Mouse (Mus musculus): Measurements from ENCODE around the gene Ppp1r21. TPM values are rescaled to one million over a fixed set of nuclear protein-coding genes. Genes with fewer than 3 reads are reported as not detected.

The Ppp1r21 gene
- polyA plus RNA-seq, 1 experiment from 2014 or later, result 10.4 TPM

DNA sequence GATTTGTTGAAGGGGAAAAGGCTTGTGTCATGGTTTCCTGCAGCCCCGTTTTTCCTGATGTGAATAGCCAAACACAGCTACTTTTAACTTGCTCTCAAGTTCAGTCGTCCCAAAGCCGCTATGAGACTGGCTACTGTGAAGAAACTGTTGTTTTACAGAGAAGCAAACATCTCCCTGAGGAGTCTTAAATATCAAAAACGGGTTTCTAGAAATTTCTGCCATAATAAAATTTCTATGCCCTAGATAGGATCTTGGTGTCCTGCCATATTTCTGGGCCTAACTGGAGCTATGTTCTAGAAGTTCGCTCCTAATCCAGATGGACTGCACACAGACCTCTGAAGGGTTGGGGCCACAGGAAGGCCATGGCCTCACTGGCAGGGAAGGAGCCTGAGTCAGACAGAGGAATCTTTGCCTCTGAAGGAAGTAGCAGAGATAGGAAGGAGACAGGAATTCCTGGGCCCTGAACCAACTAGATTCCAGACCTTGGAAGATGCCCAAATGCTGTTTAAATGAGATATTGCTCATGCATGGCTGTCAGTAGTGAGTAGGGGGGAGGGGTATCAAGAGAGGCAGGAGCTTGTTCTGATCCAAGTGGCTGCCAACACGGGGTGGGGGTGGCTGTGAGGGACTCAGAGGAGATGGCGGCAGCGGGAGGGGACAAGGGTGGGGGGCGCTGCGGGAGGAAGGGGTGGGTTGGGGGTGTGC lies 98.9 kb downstream of the Ppp1r21 start:
- H3K9ac ChIP-seq (ENCODE audit: low read length), result 0 out of 2 replicates have a peak overlapping the region, but pooled peaks have one; percentile 41
- no peak overlapping the region for H3K4me3 ChIP-seq (ENCODE audit: low read depth, low read length)
- H3K36me3 ChIP-seq (ENCODE audit: control insufficient read depth, insufficient read depth, low read length), result no peaks in the 10 kb centered on the region
- H3K9me3 ChIP-seq (ENCODE audit: control insufficient read depth, low read length), result no peaks in the 10 kb centered on the region
- peak overlapping the region; percentile 97 for H3K27ac ChIP-seq (replicated peaks)
- no peaks in the 10 kb centered on the region for H3K27me3 ChIP-seq (ENCODE audit: control insufficient read depth, insufficient read depth, low read length)
- H3K4me2 ChIP-seq (replicated peaks; ENCODE audit: low read depth), result peak overlapping the region; percentile 47
- TF ChIP-seq EP300 (optimal IDR thresholded peaks at IDR 0.05) (no peak), CTCF (IDR thresholded peaks at IDR 0.05; ENCODE audit: low read depth) (no peak)
- H3K4me1 ChIP-seq (replicated peaks; ENCODE audit: control insufficient read depth, insufficient read depth), result peaks cover 25% of the 10 kb centered on the region
- 28% methylated on average over 10 of the region's 10 CpGs for WGBS
- ATAC-seq (ENCODE audit: low FRiP score, low TSS enrichment) (peak; percentile 57), DNase-seq (ENCODE audit: low spot score) (peak; percentile 35)

DNA sequence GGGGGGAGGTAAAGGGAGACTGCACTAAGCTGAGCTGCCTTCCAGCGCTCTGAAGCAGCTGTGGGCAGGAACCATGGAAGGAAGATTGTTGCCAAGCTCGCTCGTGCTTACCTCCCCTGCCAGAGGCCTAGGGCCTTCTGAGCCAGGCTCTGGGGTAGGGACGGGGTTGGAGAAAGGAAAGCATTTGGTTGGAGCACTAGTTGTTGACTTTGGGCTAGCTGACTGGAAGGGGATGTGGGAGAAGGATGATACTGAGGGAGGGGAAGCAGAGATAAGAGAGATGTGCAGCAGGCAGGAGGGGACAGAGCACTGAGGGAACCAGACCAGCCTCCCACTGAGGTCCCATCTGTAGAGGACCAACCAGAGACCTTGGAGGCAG lies 99.5 kb downstream of the Ppp1r21 start:
- Histone ChIP-seq H3K9me3 (ENCODE audit: control insufficient read depth, low read length) (no peaks in the 10 kb centered on the region), H3K27ac (replicated peaks) (peak overlapping the region; percentile 97), H3K4me2 (replicated peaks; ENCODE audit: low read depth) (peak overlapping the region; percentile 47), H3K36me3 (ENCODE audit: control insufficient read depth, insufficient read depth, low read length) (no peaks in the 10 kb centered on the region), H3K4me3 (ENCODE audit: low read depth, low read length) (0 out of 2 replicates have a peak overlapping the region, but pooled peaks have one; percentile 8), H3K4me1 (replicated peaks; ENCODE audit: control insufficient read depth, insufficient read depth) (peaks cover 25% of the 10 kb centered on the region), H3K27me3 (ENCODE audit: control insufficient read depth, insufficient read depth, low read length) (no peaks in the 10 kb centered on the region), H3K9ac (ENCODE audit: low read length) (peak overlapping the region; percentile 41; the same call in 1 of the 2 replicates)
- ATAC-seq (ENCODE audit: low FRiP score, low TSS enrichment) (peak; percentile 61), DNase-seq (ENCODE audit: low spot score) (no peak)
- no peak for TF ChIP-seq CTCF (IDR thresholded peaks at IDR 0.05; ENCODE audit: low read depth)
- no peak for TF ChIP-seq EP300 (optimal IDR thresholded peaks at IDR 0.05)
- 19% methylated on average over 4 of the region's 4 CpGs for WGBS

DNA sequence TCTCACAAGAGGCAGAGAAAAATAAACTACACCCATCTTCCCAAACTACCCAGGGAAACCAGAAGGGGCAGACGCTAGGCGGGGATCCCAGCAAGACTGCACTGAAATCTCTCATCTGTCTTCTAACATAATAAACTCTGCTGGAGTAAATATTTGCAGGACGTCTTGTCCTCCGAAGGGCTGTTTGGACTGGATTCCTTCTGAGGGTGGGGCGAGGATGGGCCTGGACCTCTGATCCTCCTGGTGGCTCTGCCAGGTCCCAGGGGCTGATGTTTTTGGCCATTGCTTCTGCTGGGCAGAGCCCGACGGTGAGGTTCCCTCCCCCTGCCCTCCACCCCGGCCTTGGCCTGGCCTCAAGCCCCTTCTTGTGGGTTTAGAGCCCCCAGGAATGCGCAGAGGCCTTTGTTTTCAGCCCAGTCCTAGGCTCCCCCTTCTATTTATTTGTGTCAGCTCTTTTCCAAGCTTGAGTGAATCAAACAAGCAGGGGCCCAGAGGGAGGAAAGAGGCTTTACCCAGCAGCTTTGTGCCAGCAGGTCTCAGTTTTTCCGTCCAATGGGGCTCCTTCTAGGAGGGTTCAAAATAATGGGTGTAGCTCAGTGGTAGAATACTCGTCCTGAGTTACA lies 100.1 kb downstream of the Ppp1r21 start:
- TF ChIP-seq CTCF (IDR thresholded peaks at IDR 0.05; ENCODE audit: low read depth) (peak; percentile 57), EP300 (optimal IDR thresholded peaks at IDR 0.05) (no peak)

DNA sequence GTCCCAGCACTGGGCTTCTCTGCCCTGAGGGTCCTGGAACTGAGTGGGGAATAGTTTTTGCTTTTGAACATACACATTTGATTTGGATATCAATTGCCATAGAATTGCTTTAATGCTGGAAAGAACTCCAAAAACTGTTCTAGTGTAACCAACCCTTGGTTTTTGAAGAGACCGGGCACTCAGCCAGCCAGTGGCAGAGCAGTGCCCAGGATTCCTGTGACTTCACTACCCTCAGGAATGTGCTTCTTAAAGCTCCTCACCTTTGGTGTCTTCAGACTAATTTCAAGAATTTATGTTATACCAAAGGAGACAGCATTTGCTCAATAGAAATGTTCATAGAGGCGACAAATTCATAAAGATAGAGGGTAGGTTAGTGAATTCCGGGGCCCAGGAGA lies 100.6 kb downstream of the Ppp1r21 start:
- Histone ChIP-seq H3K9me3 (ENCODE audit: control insufficient read depth, low read length) (no peaks in the 10 kb centered on the region), H3K4me2 (replicated peaks; ENCODE audit: low read depth) (peak overlapping the region; percentile 47), H3K9ac (ENCODE audit: low read length) (no peak overlapping the region), H3K4me1 (replicated peaks; ENCODE audit: control insufficient read depth, insufficient read depth) (peaks cover 25% of the 10 kb centered on the region), H3K4me3 (ENCODE audit: low read depth, low read length) (no peak overlapping the region), H3K27ac (replicated peaks) (peak overlapping the region; percentile 97), H3K36me3 (ENCODE audit: control insufficient read depth, insufficient read depth, low read length) (no peaks in the 10 kb centered on the region), H3K27me3 (ENCODE audit: control insufficient read depth, insufficient read depth, low read length) (no peaks in the 10 kb centered on the region)
- no peak for DNase-seq (ENCODE audit: low spot score)
- no peak for ATAC-seq (ENCODE audit: low FRiP score, low TSS enrichment)
- 51% methylated on average over 3 of the region's 3 CpGs for WGBS
- TF ChIP-seq CTCF (IDR thresholded peaks at IDR 0.05; ENCODE audit: low read depth), result no peak
- TF ChIP-seq EP300 (optimal IDR thresholded peaks at IDR 0.05), result no peak

More for the DNA sequence above, 100.1 kb downstream of the Ppp1r21 start:
- WGBS, result 7% methylated on average over 11 of the region's 11 CpGs
- DNase-seq (ENCODE audit: low spot score), result peak; percentile 34
- peak; percentile 57 for ATAC-seq (ENCODE audit: low FRiP score, low TSS enrichment)
- H3K4me2 ChIP-seq (replicated peaks; ENCODE audit: low read depth), result peak overlapping the region; percentile 47
- peak overlapping the region; percentile 97 for H3K27ac ChIP-seq (replicated peaks)
- H3K9me3 ChIP-seq (ENCODE audit: control insufficient read depth, low read length), result no peaks in the 10 kb centered on the region
- H3K9ac ChIP-seq (ENCODE audit: low read length), result peak overlapping the region; percentile 54
- no peaks in the 10 kb centered on the region for H3K36me3 ChIP-seq (ENCODE audit: control insufficient read depth, insufficient read depth, low read length)
- H3K27me3 ChIP-seq (ENCODE audit: control insufficient read depth, insufficient read depth, low read length), result no peaks in the 10 kb centered on the region
- H3K4me1 ChIP-seq (replicated peaks; ENCODE audit: control insufficient read depth, insufficient read depth), result peaks cover 25% of the 10 kb centered on the region
- H3K4me3 ChIP-seq (ENCODE audit: low read depth, low read length), result no peak overlapping the region

DNA sequence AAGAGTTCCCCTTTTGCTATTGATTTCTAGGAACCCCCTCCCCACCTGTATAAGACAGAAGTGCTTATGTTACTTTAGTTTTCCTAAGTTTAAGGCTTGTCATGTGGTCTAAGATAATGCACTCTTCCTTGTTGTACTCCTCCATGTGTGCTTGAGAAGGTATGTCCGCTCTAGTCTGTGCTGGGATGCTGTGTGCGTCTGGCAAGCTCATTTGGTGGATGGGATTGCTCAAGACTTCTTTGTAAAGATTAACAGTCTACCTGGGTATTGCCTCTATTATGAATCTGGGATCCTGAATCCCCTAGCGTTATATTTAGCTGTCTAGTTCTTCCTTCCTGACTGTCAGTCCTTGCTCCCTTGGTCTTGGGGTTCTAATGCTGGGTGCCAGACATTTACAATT lies 102.7 kb downstream of the Ppp1r21 start:
- 80% methylated on average over 3 of the region's 3 CpGs for WGBS
- no peaks in the 10 kb centered on the region for H3K9me3 ChIP-seq (ENCODE audit: control insufficient read depth, low read length)
- ATAC-seq (ENCODE audit: low FRiP score, low TSS enrichment) (no peak), DNase-seq (ENCODE audit: low spot score) (no peak)
- no peak overlapping the region for H3K27ac ChIP-seq (replicated peaks)
- no peak overlapping the region for H3K9ac ChIP-seq (ENCODE audit: low read length)
- 0 out of 2 replicates have a peak, but pooled peaks cover 2% of the 10 kb centered on the region for H3K36me3 ChIP-seq (ENCODE audit: control insufficient read depth, insufficient read depth, low read length)
- H3K27me3 ChIP-seq (ENCODE audit: control insufficient read depth, insufficient read depth, low read length), result no peaks in the 10 kb centered on the region
- H3K4me1 ChIP-seq (replicated peaks; ENCODE audit: control insufficient read depth, insufficient read depth), result peaks cover 10% of the 10 kb centered on the region
- no peak for TF ChIP-seq CTCF (IDR thresholded peaks at IDR 0.05; ENCODE audit: low read depth)
- TF ChIP-seq EP300 (optimal IDR thresholded peaks at IDR 0.05), result no peak
- H3K4me2 ChIP-seq (replicated peaks; ENCODE audit: low read depth), result no peak overlapping the region
- no peak overlapping the region for H3K4me3 ChIP-seq (ENCODE audit: low read depth, low read length)

DNA sequence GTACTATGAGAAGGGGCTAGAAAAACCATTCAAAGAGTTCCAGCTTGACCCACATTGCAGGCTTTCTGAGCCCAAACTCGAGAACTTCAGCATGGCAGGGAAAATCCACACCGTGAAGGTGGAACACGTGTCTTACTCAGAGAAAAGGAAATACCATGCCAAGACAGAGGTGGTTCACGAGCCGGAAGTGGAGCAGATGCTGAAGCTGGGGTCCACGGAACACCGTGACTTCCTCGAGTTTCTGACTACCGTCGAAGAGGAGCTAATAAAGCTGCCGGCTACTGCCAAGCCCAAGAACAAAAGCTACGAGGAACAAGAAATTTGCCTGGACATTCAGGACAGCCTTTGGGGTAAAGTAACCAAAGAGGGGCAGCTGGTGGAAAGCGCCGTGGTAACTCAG lies 106.2 kb downstream of the Ppp1r21 start:
- TF ChIP-seq CTCF (IDR thresholded peaks at IDR 0.05; ENCODE audit: low read depth) (no peak), EP300 (optimal IDR thresholded peaks at IDR 0.05) (no peak)
- no peak overlapping the region for H3K27ac ChIP-seq (replicated peaks)
- H3K9me3 ChIP-seq (ENCODE audit: control insufficient read depth, low read length), result no peaks in the 10 kb centered on the region
- 0 out of 2 replicates have a peak, but pooled peaks cover 2% of the 10 kb centered on the region for H3K36me3 ChIP-seq (ENCODE audit: control insufficient read depth, insufficient read depth, low read length)
- DNase-seq (ENCODE audit: low spot score) (no peak), ATAC-seq (ENCODE audit: low FRiP score, low TSS enrichment) (no peak)
- H3K4me2 ChIP-seq (replicated peaks; ENCODE audit: low read depth), result no peak overlapping the region
- H3K9ac ChIP-seq (ENCODE audit: low read length), result no peak overlapping the region
- H3K4me3 ChIP-seq (ENCODE audit: low read depth, low read length), result no peak overlapping the region
- H3K27me3 ChIP-seq (ENCODE audit: control insufficient read depth, insufficient read depth, low read length), result no peaks in the 10 kb centered on the region
- 85% methylated on average over 14 of the region's 14 CpGs for WGBS
- no peaks in the 10 kb centered on the region; the same call in 1 of the 2 replicates for H3K4me1 ChIP-seq (replicated peaks; ENCODE audit: control insufficient read depth, insufficient read depth)
